Mouse (Mus musculus) T-cell, adult 2 months (primary cell): ENCODE measurements at regions not wholly inside any gene's neighbourhood (a gene's known extent, or its start where the extent isn't known, plus 50 kb on each side); places are given as distances from the start of the nearest gene placed in this dataset.

Source experiments
- DNase-seq: peaks from one replicate; pipeline ENCODE4 v3.0.0; 2022; ENCODE audit warnings: low spot score

DNA sequence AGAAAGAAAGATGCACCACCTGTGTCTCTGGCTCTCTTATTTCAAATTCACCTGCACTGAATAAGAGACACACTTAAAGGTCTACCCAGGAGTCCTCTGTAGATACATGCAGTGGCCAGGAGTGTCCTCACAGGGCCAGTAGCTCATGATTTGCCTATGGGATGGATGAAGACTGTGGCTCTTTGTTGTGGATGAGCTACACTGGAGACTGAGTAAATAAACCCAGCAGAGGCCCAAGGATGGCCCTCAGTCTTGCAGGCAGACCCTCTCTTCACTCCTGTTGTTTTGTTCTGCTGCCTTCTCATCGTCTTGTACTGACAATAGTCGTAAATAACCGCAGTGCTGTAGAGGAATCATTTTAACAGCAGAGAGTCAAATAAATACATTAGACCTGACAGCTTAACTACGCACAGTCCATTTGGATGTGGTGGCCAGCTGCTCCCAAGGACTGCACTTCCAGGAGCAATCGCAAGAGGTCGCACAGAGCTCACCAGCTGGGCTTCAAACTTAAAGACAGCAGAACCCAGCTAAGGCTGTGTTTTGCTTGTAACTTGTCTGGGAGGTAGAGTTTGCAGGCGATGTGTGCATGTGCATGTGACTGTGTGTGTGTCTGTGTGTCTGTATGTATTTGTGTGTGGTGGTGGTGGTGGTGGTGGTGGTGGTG lies 328.6 kb upstream of the Camk1g start:
- no peak for DNase-seq

DNA sequence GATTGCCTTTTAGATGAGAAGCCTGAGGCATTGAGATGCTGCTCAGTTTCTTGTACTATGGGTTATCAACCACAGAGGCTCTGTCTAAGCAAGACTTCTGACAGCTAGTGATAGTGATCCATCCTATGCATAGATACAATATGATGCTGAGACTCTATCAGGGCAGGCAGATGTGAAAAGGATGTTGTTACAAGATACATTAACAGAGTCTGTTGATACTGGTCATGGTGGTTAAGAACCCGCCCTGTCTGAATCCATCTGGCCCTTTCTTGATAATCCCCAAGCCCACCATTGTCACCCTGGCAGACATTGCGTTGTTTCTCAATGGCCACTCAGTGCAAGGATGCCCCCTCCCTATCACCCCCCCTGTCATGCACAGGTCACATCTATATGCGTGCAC lies 327.8 kb upstream of the Camk1g start:
- DNase-seq, result no peak

DNA sequence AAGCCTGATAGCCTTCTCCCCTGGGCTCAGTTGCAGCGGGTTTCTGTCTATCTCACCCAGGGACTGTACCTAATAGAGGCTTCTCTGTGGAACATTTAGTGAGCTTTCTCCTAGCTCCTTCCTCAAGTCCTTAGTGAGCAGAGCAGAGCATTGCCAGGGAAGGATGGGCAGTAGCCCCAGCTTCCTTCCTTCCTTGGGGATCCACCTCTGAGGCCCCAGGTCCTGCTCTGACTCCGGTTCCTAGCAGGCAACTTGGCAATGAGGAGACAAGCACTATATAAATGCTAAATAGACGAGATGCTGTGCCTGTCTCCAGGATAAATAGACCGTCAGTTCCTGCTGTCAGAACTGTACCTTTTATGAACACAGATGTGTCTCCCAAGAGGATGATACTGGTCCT lies 326.9 kb upstream of the Camk1g start:
- no peak for DNase-seq

DNA sequence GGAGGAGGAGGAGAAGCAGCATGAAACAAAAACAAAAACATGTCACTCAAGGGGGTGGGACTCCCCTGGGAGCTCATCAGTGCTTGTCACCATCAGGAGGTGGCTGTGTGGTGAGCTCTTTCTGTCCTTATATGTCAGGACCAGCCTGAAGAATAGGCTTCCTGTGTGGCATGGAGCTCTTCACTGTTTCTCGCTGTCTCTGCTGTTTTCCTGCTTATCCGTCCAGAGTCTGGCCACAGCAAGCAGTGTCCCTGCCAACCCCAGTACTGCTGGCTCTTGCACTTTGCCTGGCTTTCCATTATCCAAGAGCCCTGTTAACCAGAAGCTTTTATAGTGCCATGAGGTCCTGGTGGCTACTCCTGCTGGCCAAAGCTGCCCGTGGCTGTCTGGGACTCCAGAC lies 322.9 kb upstream of the Camk1g start:
- no peak for DNase-seq

DNA sequence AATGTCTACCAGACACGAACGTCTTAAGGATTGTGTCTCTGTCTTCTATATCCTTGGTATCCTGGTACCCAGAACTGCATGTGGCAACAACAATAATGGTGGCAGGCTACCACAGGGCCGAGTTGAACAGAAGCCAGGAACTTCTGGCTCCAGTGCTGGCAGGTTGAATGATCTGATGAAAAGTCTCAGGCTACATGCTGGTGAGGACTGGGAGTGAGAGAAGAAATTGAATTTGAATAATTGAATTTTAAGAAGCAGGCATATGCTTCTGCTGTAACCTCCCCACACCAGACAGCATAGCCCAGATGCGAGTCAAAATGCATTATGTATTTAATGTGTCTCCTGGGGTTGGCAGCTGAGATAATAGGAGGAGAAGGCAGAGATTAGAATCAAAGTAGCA lies 319.5 kb upstream of the Camk1g start:
- no peak for DNase-seq

DNA sequence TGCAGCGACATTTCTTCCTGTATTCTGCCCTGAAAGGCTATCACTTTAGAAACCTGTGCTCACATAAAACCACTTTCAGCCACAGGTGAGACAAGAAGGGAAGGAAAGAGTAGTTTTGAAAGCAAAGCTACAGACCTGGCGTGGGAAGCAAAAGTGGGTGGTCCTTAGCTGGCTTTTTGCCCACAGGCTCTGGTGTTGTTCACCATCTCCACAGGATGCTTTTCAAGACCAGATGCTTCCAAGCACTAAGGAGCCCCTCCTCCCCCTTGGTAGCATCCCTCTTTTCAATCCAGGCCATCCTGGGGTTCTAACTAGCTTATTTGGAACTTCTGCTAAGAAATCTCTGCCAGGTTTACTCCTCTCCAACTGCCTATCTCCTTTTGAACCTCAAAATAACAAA lies 312.8 kb upstream of the Camk1g start:
- no peak for DNase-seq

DNA sequence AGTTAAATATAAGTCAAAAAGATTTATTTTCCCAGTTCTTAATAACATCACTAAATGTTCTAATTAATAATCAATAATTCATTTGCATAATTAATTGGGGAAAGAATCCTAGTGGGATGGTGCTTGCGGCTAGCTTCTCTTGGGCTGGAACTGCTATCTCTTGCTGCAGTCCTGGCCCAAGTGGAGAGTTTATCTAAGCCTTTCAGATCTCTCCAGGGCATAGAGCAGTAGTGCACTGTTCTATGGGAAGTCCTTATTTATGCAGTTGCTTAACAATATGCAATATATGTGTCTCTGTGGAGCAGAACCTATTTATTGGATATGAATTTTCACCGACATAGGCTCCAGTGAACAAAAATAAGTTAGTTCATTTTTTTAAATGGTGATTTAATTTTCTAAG lies 308.4 kb upstream of the Camk1g start:
- DNase-seq, result no peak

DNA sequence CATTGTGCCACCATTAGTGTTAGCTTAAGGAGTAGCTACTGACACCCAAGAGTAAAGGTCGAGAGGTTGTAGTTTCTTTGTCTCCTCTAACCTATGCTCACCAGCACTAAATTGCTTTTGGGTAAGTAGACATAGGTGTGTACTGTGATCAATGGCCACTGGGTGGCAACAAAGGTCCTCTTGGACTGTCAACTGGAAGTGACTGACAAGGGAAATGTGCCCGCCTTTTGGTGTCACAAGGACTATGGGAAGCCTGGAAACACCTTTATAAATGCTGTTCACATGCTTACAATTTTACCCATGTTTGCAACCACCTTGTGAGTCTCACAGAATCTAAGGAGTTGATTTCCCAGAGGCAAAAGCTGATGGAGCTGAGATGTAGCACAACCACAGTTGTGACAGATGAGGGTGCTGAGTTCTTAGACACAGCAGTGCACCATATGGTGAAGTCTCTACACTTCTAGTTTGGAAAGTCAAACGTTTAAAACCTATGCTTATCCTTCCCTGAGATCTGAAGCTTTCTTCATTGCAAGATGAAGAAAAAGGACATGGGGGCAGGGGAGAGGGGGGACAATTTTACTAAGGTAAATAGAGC lies 303.2 kb upstream of the Camk1g start:
- DNase-seq, result no peak

DNA sequence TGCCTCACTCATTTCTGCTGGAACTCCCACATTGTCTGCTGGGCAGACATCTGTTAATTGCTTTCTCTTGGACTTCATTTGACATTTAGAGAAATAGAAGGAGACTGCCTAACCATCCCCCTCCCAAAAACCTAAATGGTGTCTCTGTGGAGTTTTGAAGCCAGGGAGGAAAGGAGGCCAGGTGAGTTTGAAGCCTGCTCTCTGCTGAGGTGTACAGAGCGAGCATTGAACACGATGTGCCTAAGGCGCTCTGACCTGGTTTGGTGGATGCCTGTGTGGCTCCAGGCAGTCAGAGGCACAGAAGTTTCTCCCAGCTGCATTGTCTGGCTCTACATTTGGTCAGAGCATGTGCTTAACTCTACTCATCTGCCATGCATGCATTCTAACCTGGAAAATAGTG lies 302.6 kb upstream of the Camk1g start:
- DNase-seq, result no peak

DNA sequence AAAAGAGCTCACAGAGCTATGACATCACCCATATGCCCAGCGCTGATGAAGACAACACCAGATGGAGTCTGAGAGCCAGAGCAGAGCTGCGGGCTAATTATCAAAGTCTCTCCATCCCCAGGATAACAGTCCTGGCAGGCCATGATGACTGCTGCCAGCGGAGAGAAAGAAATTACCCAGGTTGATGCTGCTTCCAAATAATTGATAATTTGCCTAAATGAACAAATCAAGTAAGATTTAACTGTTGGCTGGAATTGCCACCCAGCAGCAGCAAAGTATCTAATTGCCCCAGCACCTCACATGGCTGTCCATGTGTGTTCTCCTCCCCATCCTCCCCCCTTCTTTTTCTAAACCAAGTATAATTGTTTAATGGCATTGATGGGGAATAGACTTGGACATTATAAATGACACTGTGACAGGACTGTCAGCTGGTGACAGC lies 301.7 kb upstream of the Camk1g start:
- no peak for DNase-seq

DNA sequence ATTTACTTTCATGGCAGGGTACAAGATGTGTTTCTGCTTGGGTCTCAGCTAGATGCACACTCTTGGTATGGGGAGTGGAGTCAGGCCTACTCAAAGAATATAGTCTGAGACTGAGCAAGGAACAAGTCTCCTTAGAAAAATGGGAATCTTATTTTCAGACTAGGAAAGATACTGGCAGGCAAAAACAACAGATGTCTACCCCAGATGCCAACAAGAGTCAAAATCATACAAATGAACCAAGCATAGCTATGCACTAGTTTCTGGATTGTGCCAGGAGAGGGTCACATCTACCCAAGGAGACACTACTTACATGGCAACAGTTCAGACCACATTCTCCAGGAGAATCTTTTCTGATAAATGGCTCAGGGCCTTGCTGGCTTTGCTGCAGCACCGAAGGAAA lies 300.9 kb upstream of the Camk1g start:
- no peak for DNase-seq

DNA sequence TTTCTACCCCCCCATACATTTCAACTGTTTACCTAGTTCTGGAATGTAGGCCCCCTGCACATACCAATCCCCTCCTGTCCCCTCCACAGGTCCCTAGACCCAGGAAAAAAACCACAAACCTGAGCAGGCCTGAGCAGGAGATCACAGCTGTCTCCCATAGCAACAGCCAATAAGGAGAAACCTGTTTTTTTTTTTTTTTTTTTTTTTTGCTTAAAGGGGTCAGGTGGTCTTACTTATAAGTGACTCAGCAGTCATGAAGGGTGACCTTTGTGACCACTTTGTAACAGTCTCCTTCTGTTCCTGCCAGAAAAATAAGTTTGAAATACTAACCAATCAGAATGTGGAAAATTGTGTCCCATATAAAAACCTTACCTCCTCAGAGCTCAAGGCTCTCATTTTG lies 299.9 kb upstream of the Camk1g start:
- no peak for DNase-seq

DNA sequence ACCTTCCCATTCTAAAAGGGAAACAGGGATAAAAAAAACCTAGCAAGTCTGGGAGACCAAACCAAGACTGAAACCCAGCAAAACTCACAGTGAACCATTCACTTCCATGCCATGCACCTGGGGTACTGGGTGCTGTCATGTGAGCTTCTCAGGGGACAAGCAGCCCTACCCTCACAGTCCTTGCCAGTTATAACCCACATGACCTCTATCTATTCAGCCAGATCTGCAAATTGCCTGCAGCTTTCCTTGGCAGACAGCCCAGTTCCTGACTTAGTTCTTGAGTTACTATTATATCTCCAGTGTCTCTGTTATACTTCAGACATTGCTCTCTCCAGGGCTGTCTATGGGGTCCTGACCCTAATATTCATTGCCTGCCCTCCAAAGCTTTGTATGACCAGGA lies 298.7 kb upstream of the Camk1g start:
- no peak for DNase-seq

DNA sequence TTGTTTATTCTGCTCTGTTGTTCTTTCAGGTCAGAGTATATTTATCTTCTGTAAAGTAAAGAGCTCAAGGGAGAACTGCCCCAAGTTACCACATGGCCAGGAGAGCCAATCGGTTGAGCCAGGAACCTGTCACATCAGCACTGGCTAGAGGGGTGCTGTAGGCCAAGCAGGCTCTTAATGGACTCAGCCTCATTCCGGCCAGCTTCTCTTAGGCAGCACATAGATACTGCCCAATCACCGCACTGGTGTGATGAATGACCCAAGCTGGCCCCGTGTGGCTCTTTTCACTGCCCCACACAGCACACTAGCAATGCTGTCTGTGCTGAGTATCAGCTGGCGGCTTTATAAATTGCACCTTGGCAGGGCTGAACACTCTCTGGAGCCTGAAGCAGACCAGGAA lies 295.8 kb upstream of the Camk1g start:
- DNase-seq, result no peak

DNA sequence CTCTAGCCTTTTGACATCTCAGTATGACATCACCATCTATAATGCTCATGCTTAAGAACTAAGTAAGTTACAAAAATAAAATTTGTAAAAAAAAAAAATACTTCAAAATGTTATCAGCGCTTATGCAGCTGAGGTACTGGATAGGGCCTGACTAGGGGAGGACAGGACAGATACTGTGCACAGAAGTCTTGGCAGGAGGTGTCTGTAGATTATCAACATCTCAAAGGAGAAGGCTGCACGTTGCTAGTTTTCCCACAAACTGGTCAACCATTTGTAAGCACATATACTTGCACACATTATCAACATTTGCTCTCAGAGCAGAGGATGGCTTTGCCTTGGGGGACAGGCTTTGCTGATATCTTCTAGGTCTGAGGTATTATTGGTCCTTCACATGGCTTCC lies 294.5 kb upstream of the Camk1g start:
- no peak for DNase-seq

DNA sequence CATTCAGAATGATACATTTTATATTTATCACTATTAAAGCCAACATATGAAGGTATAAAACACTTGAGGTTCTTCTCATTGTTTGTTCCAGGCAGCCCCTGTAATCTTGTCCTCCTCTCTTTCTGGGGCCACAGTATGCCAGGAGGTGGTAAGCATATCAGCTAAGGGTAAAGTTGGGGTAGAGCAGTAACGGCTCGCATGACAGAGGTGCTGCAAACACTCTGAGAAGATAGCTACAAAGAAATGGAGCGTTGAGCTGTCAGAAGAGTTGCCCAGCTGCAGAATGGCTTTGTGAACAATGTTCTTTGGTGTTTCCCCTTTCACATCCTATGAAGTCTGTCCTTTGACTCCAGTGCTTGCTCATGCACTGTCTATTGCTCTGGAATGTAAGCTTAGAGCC lies 293.5 kb upstream of the Camk1g start:
- DNase-seq, result no peak

DNA sequence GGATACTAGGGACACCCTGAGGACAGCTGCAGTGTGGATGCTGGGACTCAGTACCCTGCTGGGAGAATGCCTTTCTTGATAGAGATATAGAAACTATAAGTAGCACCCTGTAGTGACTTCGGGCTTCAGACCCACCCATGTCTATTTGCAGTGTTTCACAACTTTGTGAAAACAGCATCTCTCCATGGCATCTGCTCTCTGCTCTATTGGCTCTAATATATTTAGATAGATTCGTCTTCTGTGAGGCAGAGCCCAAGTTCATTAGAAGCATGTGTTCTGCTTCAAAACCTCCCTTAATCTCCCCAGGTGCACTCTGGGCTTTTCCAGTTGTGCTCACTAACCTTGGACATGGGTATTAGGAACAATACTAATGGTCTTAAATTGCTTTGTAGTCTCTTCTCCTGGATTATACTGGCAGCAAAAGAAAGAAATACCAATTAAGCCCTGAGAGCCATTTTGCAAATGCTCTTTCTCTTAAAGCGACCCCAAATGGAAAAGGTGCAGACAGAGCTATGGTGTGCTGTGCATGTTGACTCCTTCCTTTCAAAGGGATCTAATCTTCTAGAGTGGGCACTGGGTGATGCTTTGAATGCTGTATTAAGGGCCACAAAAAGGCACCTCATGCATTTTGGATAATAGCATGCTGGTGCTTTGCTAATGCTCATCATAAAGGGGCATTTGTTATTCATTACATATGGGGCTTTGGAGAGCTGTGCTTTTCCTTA lies 292.2 kb upstream of the Camk1g start:
- DNase-seq, result no peak

DNA sequence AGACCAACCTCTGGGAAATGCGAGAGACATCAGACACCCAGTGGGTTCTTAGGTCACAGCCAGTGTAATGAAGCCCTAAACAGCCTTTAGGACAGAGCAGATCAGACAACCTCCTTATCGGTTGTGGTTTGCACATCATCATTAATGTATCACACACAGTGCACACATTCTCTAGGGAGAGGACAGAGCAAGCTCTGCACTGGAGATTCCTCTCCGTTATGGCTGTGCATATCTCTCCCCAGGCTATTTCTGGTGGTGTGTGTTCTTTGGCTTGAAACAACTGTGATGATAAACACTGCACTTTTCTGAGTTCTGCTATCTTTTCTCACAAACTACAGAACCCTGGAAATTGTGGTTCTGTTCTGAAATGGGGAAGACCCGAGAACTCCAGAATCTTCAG lies 291.3 kb upstream of the Camk1g start:
- no peak for DNase-seq

DNA sequence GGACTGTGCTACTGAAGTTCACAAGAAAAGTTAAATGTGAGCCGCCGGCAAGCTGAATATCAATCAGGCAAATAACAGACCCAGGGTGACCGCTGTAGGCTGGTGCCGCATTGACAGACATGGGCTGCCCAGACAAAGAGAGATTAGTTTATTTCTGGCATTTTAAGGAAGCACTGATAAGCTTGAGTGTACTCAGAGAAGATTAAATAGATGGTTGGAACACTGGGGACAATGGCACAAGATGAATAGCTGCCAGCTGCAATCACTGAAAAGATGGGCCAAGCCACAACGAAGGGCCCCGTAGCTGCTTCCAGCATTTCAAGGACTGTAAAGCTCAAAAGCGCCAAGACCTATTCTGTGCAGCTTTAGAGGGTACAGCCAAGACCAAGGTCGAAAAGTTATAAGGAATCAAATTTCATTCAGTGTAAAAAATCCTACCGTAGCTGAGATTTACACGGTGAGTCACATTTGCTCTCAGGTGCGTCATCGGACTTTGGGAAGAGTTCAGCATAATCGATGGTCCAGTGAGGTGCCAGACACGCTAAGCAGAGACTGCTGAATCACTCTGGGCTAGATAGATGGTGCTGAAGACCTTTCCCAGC lies 285.1 kb upstream of the Camk1g start:
- DNase-seq, result no peak

DNA sequence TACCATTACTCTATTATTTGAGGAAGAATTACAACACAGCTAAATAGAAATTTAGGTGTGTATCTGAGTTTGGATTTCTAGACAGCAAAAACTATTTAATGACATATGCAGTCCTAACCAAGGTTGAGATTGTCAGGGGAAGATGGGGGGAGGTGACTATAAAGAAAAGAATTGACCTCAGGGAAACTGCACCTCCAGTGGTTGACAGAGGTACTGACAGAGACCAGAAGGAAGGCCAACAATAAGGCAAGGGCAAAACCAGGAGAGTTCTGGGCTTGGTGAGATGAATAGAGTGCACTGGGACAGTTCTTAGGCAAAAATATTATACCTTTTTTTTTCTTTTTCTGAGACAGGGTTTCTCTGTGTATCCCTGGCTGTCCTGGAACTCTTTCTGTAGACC lies 280.2 kb upstream of the Camk1g start:
- DNase-seq, result no peak

DNA sequence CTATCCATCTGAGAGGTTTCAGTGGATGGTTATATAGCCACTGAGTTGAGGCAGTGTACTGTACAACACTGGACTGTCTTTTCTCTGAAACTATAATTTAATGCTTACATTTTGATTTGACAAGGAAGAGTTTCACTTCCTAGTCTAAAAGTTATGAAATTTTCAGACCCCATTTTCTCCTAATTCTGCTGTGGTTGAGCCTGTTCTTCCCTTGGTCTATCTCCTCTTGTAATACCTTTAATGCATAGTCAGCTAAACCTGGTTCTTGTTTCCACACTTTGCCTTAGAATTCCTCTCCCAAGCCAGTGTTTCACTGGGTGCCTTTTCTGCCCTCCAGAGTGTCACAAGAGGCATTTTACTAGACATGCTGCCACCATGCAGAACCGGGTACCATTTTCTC lies 279.3 kb upstream of the Camk1g start:
- DNase-seq, result no peak

DNA sequence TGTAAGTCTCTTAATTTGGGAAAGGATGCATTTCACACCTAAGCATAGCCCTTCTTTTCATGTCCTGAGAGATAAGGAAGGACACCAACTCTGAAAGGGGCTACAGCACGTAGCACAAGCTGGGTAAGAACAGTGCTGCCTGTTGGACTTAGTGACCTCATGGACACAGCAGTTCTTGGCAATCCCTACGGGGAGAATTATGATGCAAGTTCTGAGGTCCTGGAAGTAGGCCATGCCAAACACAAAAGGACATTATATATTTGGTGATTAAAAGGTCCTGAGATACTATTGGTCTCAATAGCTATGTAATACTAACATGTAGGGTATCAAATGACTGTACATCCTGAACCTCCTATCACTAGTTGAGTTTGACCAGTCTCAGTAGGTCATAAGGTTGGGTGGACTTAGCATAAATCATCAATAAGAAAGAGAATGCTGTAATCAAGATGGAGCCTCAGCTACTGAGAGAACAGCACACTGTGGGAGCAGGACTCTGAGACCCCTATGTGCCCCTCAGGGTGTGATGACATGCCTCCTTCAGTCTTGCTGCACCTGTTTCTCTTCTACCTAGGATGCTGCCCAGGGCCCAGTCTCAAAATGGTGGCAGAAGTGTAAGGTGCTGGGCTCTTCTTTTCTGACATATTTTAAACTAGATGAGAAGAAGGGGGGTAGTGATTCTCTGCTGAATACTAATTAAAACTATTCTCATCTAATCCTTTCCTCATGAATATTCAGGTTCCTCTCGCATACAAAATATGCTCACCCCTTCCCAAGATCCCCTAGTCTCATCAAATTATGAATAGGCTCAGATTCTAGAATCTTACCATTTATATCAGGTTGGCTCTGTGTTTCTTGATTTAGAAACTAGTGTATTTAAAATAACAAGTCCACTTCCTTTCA lies 277.5 kb upstream of the Camk1g start:
- DNase-seq, result no peak
